Mouse (Mus musculus) left cerebral cortex, adult 2 months (tissue): ENCODE results near the gene Zkscan3. TPM values are rescaled to one million over a fixed set of nuclear protein-coding genes. Genes with fewer than 3 reads are reported as not detected.

Source experiments
- DNase-seq, 2 experiments: peaks; one replicate each; pipeline ENCODE4 v3.0.0; 2021 to 2022; ENCODE audit warnings: low spot score in 2 of 2, mixed read lengths in 1 of 2; ENCODE audit errors: extremely low spot score in 1 of 2
- H3K27ac ChIP-seq: fragments of 200-600 bp; 2 replicates; pipeline ENCODE4 v1.8.1; 2022
- H3K4me3 ChIP-seq: fragments of 200-600 bp; 2 replicates; pipeline ENCODE4 v1.8.1; 2022
- CTCF ChIP-seq: fragments of 200-600 bp; IDR thresholded peaks from 2 replicates; pipeline ENCODE4 v1.8.1; 2022; ENCODE audit warnings: antibody characterized with exemption, mild to moderate bottlenecking, moderate library complexity
- intact Hi-C: fragments of 180-260 bp; cut with DNase I; formaldehyde crosslinking; loops from one replicate; pipeline ENCODE4 v1.15.1; 2025
- microRNA-seq, 2 experiments: library from miRNA; unstranded; fragments of <30 nt; microRNA quantifications; one replicate each; pipeline ENCODE4 v1.2.0; 2021
- total RNA-seq, 2 experiments: library from RNA; stranded (reverse); gene quantifications; 2 replicates each; pipeline ENCODE4 v1.2.3; 2021

Gene Zkscan3
- total RNA-seq, 2 experiments from 2014 or later, result 39.0 to 44.4 TPM

GRCm38 (mm10) chr13:21395211-21395610 lies 7.3 kb downstream of the Zkscan3 start:
- no peak overlapping the region for H3K27ac ChIP-seq
- H3K4me3 ChIP-seq, result no peak overlapping the region
- no peak for DNase-seq
- no peak for TF ChIP-seq CTCF
- intact Hi-C loops, result no loop called here

GRCm38 (mm10) chr13:21377773-21378172 lies 24.8 kb downstream of the Zkscan3 start:
- Histone ChIP-seq H3K4me3 (no peak overlapping the region), H3K27ac (no peak overlapping the region)
- no peak for DNase-seq
- no peak for TF ChIP-seq CTCF
- intact Hi-C loops, result no loop called here

- no peak for DNase-seq
- no peak for TF ChIP-seq CTCF
- Histone ChIP-seq H3K27ac (no peak overlapping the region), H3K4me3 (no peak overlapping the region)
- intact Hi-C loops, result no loop called here
Observed at GRCm38 (mm10) chr13:21372700-21373099, 29.9 kb downstream of the Zkscan3 start.

- intact Hi-C loops, result no loop called here
- H3K4me3 ChIP-seq, result no peak overlapping the region
- no peak overlapping the region for H3K27ac ChIP-seq
- DNase-seq, result no peak
- TF ChIP-seq CTCF, result no peak
Observed at GRCm38 (mm10) chr13:21366635-21367034, 35.9 kb downstream of the Zkscan3 start.

GRCm38 (mm10) chr13:21363719-21364118 lies 38.8 kb downstream of the Zkscan3 start:
- Histone ChIP-seq H3K4me3 (peak overlapping the region; percentile 1; the same call in 1 of the 2 replicates), H3K27ac (no peak overlapping the region)
- TF ChIP-seq CTCF, result no peak
- intact Hi-C loops, result loop anchor here (2.0 to 5.0 kb wide), 2 partner anchors 39 to 104 kb away; partner anchors contain the start of genes Nkapl and Zkscan3
- DNase-seq, result no peak

- peak; percentile 87 to 90 for DNase-seq
- Histone ChIP-seq H3K27ac (peak within 1 kb of the TSS; percentile 81), H3K4me3 (peak within 1 kb of the TSS; percentile 93)
- intact Hi-C loops, result loop anchor here (1.0 to 5.0 kb wide), 4 partner anchors 40 to 169 kb away; partner anchors contain the start of genes Nkapl, Zkscan3, Zkscan8 and Zscan26
- TF ChIP-seq CTCF, result no peak
Observed at GRCm38 (mm10) chr13:21362621-21363248, 39.8 kb downstream of the Zkscan3 start, which contains the start of gene Zscan12. Gene Zscan12 (plus strand): TSS chr13:21362820.

- DNase-seq, result no peak
- no peak for TF ChIP-seq CTCF
- Histone ChIP-seq H3K27ac (no peak overlapping the region), H3K4me3 (no peak overlapping the region)
- intact Hi-C loops, result no loop called here
Observed at GRCm38 (mm10) chr13:21350593-21350992, 52.0 kb downstream of the Zkscan3 start.

- Histone ChIP-seq H3K4me3 (no peak within 1 kb of the TSS), H3K27ac (no peak within 1 kb of the TSS)
- TF ChIP-seq CTCF, result no peak
- intact Hi-C loops, result no loop called here
- no peak for DNase-seq
Observed at GRCm38 (mm10) chr13:21346610-21347009, 55.9 kb downstream of the Zkscan3 start, which contains the start of gene Olfr1367. Gene Olfr1367 (plus strand): TSS chr13:21346910.

Small RNA genes within 50 kb of the gene (microRNA-seq; reads per million reads assigned to microRNA genes)
- gene Mir1896 (0 reads per million in 2 experiments), gene Mir6942 (0 to 1.7 reads per million in 2 experiments)

Other genes with a start within 250 kb of the Zkscan3 start
- gene Trim27, start 223.3 kb downstream of the Zkscan3 start, total RNA-seq, result 10 to 100 TPM; 33.6 to 36.5 TPM
- not detected for gene Gpx5, start 110.0 kb downstream of the Zkscan3 start, total RNA-seq
- not detected for gene Gpx6, start 90.6 kb downstream of the Zkscan3 start, total RNA-seq
- gene Olfr1367, start 55.8 kb downstream of the Zkscan3 start, total RNA-seq, result not detected
- gene Zscan12, start 39.9 kb downstream of the Zkscan3 start, total RNA-seq, result 1 to 10 TPM; 7.0 to 8.2 TPM
- gene Pgbd1, start 38.3 kb upstream of the Zkscan3 start, total RNA-seq, result 1 to 10 TPM; 1.3 to 1.7 TPM
- 10 to 100 TPM; 56.7 to 57.3 TPM for gene Zscan26, start 51.0 kb upstream of the Zkscan3 start, total RNA-seq
- under 1 TPM; 0.40 to 0.77 TPM for gene Nkapl, start 65.8 kb upstream of the Zkscan3 start, total RNA-seq
- gene Zkscan4, start 76.2 kb upstream of the Zkscan3 start, total RNA-seq, result 1 to 10 TPM; 4.4 to 6.8 TPM
- not detected for gene Gm10065, start 76.7 kb upstream of the Zkscan3 start, total RNA-seq
- 10 to 100 TPM; 21.9 to 22.8 TPM for gene AK157302, start 92.5 kb upstream of the Zkscan3 start, total RNA-seq
- gene Gm11273, start 98.7 kb upstream of the Zkscan3 start, total RNA-seq, result 10 to 100 TPM; 51.7 to 53.8 TPM
- gene Zkscan8, start 128.4 kb upstream of the Zkscan3 start, total RNA-seq, result 10 to 100 TPM; 14.4 to 19.0 TPM
- not detected for gene Olfr1366, start 140.1 kb upstream of the Zkscan3 start, total RNA-seq
- gene Olfr1535, start 157.1 kb upstream of the Zkscan3 start, total RNA-seq, result not detected
- gene Olfr1364, start 179.0 kb upstream of the Zkscan3 start, total RNA-seq, result not detected
- not detected for gene Olfr1362, start 211.3 kb upstream of the Zkscan3 start, total RNA-seq
- gene Olfr11, start 239.8 kb upstream of the Zkscan3 start, total RNA-seq, result not detected